Mouse (Mus musculus) gastrocnemius, postnatal 36 days (tissue): ENCODE measurements around the gene R3hdm4. TPM values are rescaled to one million over a fixed set of nuclear protein-coding genes. Genes with fewer than 3 reads are reported as not detected.
A peak's percentile ranks its signal among the peaks of the same experiment; 100 is the strongest.

ENCODE experiments used
- DNase-seq, 2 experiments: peaks; one replicate each; pipeline ENCODE4 v3.0.0; 2022
- intact Hi-C: fragments of 180-260 bp; cut with DNase I; formaldehyde crosslinking; loops from one replicate; pipeline ENCODE4 v1.15.1; 2025
- total RNA-seq, 2 experiments: library from RNA; stranded (reverse); gene quantifications; 2 replicates each; pipeline ENCODE4 v1.2.3; 2021

The R3hdm4 gene
- total RNA-seq, 2 experiments from 2014 or later = 114 to 118 TPM

- intact Hi-C loops = loop anchor here (2.0 kb wide), 1 partner anchor 27 kb away; no protein-coding TSS in a partner anchor
- DNase-seq = peak in 1 of 2 experiments; percentile 58
Observed at GRCm38 (mm10) chr10:79927324-79928029, 6.5 kb upstream of the R3hdm4 start.

- intact Hi-C loops = loop anchor here (2.0 kb wide), 1 partner anchor 28 kb away; no protein-coding TSS in a partner anchor
- peak; percentile 77 to 83 for DNase-seq
Observed at GRCm38 (mm10) chr10:79926491-79927323, 5.7 kb upstream of the R3hdm4 start, which contains the start of gene Arid3a. Gene Arid3a (plus strand): TSS chr10:79927043.

GRCm38 (mm10) chr10:79925785-79926490 is 4.9 kb upstream of the R3hdm4 start:
- no peak for DNase-seq
- intact Hi-C loops = loop anchor here (1.0 to 2.0 kb wide), 2 partner anchors 29 to 32 kb away; no protein-coding TSS in a partner anchor

- intact Hi-C loops = loop anchor here (1.0 kb wide), 2 partner anchors 33 kb away; no protein-coding TSS in a partner anchor
- peak; percentile 86 to 94 for DNase-seq
Observed at GRCm38 (mm10) chr10:79924998-79925784, 4.2 kb upstream of the R3hdm4 start.

GRCm38 (mm10) chr10:79921572-79921971 is 564 bp upstream of the R3hdm4 start:
- no peak for DNase-seq
- intact Hi-C loops = no loop called here

GRCm38 (mm10) chr10:79920056-79920890 is 735 bp downstream of the R3hdm4 start:
- intact Hi-C loops = no loop called here
- DNase-seq = no peak

GRCm38 (mm10) chr10:79919251-79919849 is 1.7 kb downstream of the R3hdm4 start:
- intact Hi-C loops = no loop called here
- no peak for DNase-seq

- no peak for DNase-seq
- intact Hi-C loops = no loop called here
Observed at GRCm38 (mm10) chr10:79918231-79919078, 2.6 kb downstream of the R3hdm4 start.

GRCm38 (mm10) chr10:79917532-79918100 is 3.4 kb downstream of the R3hdm4 start:
- DNase-seq = no peak
- intact Hi-C loops = no loop called here

GRCm38 (mm10) chr10:79916808-79917531 is 4.0 kb downstream of the R3hdm4 start, which contains the start of gene Kiss1r:
Gene Kiss1r (plus strand): TSS chr10:79916971.
- peak; percentile 82 to 84 for DNase-seq
- intact Hi-C loops = no loop called here

- intact Hi-C loops = no loop called here
- DNase-seq = no peak
Observed at GRCm38 (mm10) chr10:79916081-79916480, 4.9 kb downstream of the R3hdm4 start.

- intact Hi-C loops = no loop called here
- no peak for DNase-seq
Observed at GRCm38 (mm10) chr10:79914948-79915596, 5.9 kb downstream of the R3hdm4 start.

- intact Hi-C loops = no loop called here
- DNase-seq = no peak
Observed at GRCm38 (mm10) chr10:79914131-79914947, 6.7 kb downstream of the R3hdm4 start.

- intact Hi-C loops = no loop called here
- DNase-seq = no peak
Observed at GRCm38 (mm10) chr10:79912412-79912811, 8.6 kb downstream of the R3hdm4 start.

GRCm38 (mm10) chr10:79910556-79910955 is 10.5 kb downstream of the R3hdm4 start, which contains the start of gene Gm26602:
Gene Gm26602 (plus strand): TSS chr10:79910856.
- DNase-seq = no peak
- intact Hi-C loops = no loop called here
